Mouse (Mus musculus): ENCODE measurements around the gene Abhd11.
A peak's percentile ranks its signal among the peaks of the same experiment; 100 is the strongest.

DNA sequence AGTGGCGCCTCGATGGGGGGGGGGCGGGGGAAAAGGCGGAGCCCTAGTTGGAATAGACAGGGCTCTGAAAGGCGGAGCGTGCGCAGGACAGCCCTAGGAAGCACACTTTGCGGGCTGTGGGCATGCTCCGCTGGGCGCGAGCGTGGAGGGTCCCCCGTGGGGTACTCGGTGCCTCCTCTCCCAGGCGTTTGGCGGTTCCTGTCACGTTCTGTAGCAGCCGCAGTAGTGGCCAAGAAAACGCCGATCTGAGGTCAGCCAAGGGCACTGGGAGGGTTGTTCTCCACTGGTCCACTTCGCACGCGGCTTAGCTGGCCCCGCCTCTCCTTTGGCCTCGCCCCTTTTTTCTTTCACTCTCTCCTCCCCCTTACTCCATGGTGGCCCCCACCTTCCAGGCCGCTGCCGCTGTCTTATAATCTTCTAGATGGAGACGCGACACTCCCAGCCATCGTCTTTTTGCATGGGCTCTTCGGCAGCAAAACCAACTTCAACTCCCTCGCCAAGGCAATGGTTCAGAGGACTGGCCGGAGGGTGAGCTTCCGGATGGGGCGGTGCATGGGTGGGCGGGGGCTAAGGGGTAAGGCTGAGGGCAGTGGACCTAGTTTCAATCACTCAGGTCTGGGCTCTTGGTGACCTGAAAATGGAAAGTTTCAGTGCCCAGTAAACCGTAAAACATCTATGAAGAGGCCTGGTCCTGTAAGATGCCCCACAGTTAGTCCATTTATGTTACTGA, 803 bp downstream of the Abhd11 start:
- TF ChIP-seq CTCF (IDR thresholded peaks at IDR 0.05; ENCODE audit: insufficient read depth, low read length): no peak
- peak; percentile 46; the same call in 1 of the 2 replicates for TF ChIP-seq POLR2A (IDR thresholded peaks at IDR 0.05; ENCODE audit: borderline replicate concordance, extremely low read depth, low read depth, low read length)

Measured in lung, adult 2 months (tissue).